Mouse (Mus musculus): Measurements from ENCODE around the gene Tbc1d16. TPM values are rescaled to one million over a fixed set of nuclear protein-coding genes. Genes with fewer than 3 reads are reported as not detected.

Gene Tbc1d16
- polyA plus RNA-seq, 1 experiment from 2014 or later: 22.5 TPM

DNA sequence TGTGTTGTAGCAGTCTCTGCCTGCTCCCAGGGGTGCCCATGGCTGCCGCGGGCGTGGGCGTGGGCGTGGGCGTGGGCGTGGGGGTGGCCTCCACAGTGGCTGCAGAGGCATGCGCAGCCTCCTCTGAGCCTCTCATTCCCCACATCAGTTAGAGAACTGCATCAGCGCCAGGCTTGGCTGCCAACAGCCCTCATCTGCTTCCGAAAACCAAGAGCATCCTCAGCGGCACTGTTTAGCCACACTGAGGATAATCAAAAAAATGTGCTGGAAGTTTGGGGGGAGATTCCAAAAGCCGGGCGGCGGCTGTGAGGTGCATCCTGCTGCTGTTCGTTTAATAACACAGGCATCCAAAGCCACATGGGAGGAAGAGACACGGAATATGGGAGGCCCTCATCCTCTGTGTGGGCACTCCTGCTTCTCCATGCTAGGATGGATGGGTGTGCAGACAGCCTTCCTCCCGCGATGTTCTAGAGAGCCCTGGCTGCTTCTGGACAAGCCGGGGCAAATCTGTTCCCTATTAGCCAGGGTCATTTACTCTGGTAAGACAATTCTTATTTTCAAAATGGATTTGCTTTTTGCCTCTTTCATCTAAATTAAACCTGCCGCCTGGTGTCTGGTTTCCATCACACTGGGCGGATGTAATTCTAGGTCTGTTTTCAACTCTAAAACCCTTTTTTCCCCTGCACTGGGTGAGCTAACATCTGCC lies 16.5 kb downstream of the Tbc1d16 start:
- Histone ChIP-seq H3K36me3 (replicated peaks) (peaks cover 49% of the 10 kb centered on the region), H3K4me3 (no peak overlapping the region), H3K27ac (0 out of 2 replicates have a peak overlapping the region, but pooled peaks have one; percentile 44), H3K27me3 (ENCODE audit: poor library complexity, severe bottlenecking) (no peaks in the 10 kb centered on the region), H3K9me3 (no peaks in the 10 kb centered on the region), H3K4me1 (peaks cover 62% of the 10 kb centered on the region)
- no peak for DNase-seq (ENCODE audit: extremely low spot score, low spot score)
- WGBS: 80% methylated on average over 21 of the region's 21 CpGs

- no peak for DNase-seq (ENCODE audit: extremely low spot score, low spot score)
- H3K9me3 ChIP-seq: no peaks in the 10 kb centered on the region
- no peaks in the 10 kb centered on the region for H3K27me3 ChIP-seq (ENCODE audit: poor library complexity, severe bottlenecking)
- 57% methylated on average over 32 of the region's 32 CpGs for WGBS
- H3K36me3 ChIP-seq (replicated peaks): peaks cover 55% of the 10 kb centered on the region
- H3K4me3 ChIP-seq: no peak overlapping the region
- H3K4me1 ChIP-seq: peaks cover 50% of the 10 kb centered on the region
- H3K27ac ChIP-seq: 0 out of 2 replicates have a peak overlapping the region, but pooled peaks have one; percentile 36
These were observed 17.8 kb downstream of the Tbc1d16 start for GRCm38 (mm10) chr11:119210321-119211100.

DNA sequence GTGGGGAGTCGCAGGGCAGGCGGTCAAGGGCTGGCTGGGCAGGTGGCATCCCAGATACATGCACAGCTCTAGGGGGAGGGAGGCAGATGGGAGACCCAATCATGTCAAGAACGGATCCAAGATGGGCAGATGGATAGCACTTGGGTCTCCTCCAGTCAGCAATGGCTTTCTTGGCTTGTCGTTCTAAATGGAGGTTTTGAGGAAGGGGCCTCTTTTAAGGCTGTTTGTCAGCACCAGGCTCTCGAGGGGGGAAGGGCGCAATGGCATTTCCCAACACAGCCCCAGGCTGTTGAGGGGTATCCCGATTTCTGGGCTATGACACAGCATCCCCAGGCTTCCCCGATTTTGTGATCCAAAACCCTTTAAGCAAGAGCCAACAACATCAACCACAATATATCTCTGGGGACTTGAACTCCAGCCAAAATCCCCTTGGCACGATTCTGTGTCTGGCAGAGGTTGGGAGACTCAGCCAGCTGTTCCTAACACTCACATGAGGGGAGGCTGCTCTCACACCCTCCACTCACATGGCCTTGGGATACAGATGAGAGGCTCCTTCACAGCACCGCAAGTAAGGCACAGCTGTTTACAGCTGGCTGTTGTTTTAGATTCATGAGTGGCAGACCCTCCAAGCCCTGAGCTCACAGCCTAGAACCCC lies 18.8 kb downstream of the Tbc1d16 start:
- WGBS: 85% methylated on average over 10 of the region's 10 CpGs
- peaks cover 65% of the 10 kb centered on the region for H3K36me3 ChIP-seq (replicated peaks)
- H3K27ac ChIP-seq: 0 out of 2 replicates have a peak overlapping the region, but pooled peaks have one; percentile 21

GRCm38 (mm10) chr11:119208870-119209370 lies 19.4 kb downstream of the Tbc1d16 start:
- Histone ChIP-seq H3K4me3 (no peak overlapping the region), H3K27ac (0 out of 2 replicates have a peak overlapping the region, but pooled peaks have one; percentile 21), H3K9me3 (no peaks in the 10 kb centered on the region; the same call in 1 of the 2 replicates), H3K4me1 (peaks cover 34% of the 10 kb centered on the region), H3K27me3 (ENCODE audit: poor library complexity, severe bottlenecking) (no peaks in the 10 kb centered on the region), H3K36me3 (replicated peaks) (peaks cover 71% of the 10 kb centered on the region)
- no peak for DNase-seq (ENCODE audit: extremely low spot score, low spot score)
- 92% methylated on average over 20 of the region's 20 CpGs for WGBS

More for the DNA sequence above, 18.8 kb downstream of the Tbc1d16 start:
- no peaks in the 10 kb centered on the region for H3K27me3 ChIP-seq (ENCODE audit: poor library complexity, severe bottlenecking)
- DNase-seq (ENCODE audit: extremely low spot score, low spot score): no peak
- H3K4me3 ChIP-seq: no peak overlapping the region
- H3K9me3 ChIP-seq: no peaks in the 10 kb centered on the region; the same call in 1 of the 2 replicates
- peaks cover 40% of the 10 kb centered on the region for H3K4me1 ChIP-seq

GRCm38 (mm10) chr11:119207986-119208385 lies 20.3 kb downstream of the Tbc1d16 start:
- Histone ChIP-seq H3K36me3 (replicated peaks) (peaks cover 78% of the 10 kb centered on the region), H3K4me3 (no peak overlapping the region), H3K27ac (no peak overlapping the region), H3K27me3 (ENCODE audit: poor library complexity, severe bottlenecking) (no peaks in the 10 kb centered on the region), H3K9me3 (no peaks in the 10 kb centered on the region; the same call in 1 of the 2 replicates), H3K4me1 (peaks cover 27% of the 10 kb centered on the region)
- no peak for DNase-seq (ENCODE audit: extremely low spot score, low spot score)
- WGBS: 87% methylated on average over 6 of the region's 6 CpGs

DNA sequence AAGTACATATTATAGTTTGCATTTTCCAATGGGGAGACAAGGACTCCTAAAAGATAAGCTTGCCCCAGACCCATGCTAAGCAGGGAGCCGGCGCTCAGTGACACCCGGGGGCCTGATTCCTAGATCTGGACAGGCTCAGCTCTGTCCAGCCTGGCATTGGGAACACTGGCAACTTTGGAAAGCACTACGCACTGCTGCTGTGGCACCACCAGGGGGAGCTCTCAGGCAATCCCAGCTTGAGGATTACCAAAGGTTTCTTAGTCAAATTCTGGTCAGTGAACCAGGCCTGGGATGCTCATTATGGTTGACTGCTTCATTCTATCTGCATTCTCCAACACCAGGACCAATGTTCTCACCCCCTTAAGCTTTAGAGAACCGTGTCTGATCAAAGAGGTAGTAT lies 21.7 kb downstream of the Tbc1d16 start:
- WGBS: 31% methylated on average over 5 of the region's 5 CpGs
- Histone ChIP-seq H3K9me3 (no peaks in the 10 kb centered on the region; the same call in 1 of the 2 replicates), H3K36me3 (replicated peaks) (peaks cover 88% of the 10 kb centered on the region), H3K27ac (no peak overlapping the region), H3K27me3 (ENCODE audit: poor library complexity, severe bottlenecking) (no peaks in the 10 kb centered on the region), H3K4me3 (no peak overlapping the region), H3K4me1 (peaks cover 20% of the 10 kb centered on the region)
- peak; percentile 71 for DNase-seq (ENCODE audit: extremely low spot score, low spot score)

- no peak overlapping the region for H3K27ac ChIP-seq
- H3K36me3 ChIP-seq (replicated peaks): peaks cover 92% of the 10 kb centered on the region
- no peak for DNase-seq (ENCODE audit: extremely low spot score, low spot score)
- no peak overlapping the region for H3K4me3 ChIP-seq
- peaks cover 16% of the 10 kb centered on the region for H3K4me1 ChIP-seq
- no peaks in the 10 kb centered on the region; the same call in 1 of the 2 replicates for H3K9me3 ChIP-seq
- no peaks in the 10 kb centered on the region for H3K27me3 ChIP-seq (ENCODE audit: poor library complexity, severe bottlenecking)
- whole genome bisulfite sequencing: 90% methylated on average over 10 of the region's 10 CpGs
These were observed 22.6 kb downstream of the Tbc1d16 start for GRCm38 (mm10) chr11:119205738-119206137.

DNA sequence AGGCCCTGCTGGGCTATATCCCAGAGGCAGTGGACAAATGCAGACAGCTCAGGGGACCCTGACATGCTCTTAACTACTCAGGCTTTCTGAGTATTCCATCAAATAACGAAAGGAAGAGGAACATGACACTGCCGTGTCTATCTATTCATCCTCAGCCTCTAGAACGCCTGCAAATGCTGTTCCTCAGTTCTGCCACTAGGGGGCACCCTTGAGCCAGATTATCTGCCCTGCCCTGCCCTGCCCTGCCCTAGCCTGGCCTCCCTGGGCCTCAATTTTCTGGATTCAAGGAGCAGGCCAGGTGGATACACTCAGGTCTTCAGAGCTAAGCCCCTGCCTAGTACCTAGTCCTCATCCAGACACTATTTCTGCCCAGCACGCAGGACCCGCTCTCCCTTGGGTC lies 24.9 kb downstream of the Tbc1d16 start:
- H3K4me1 ChIP-seq: peaks cover 8% of the 10 kb centered on the region
- DNase-seq (ENCODE audit: extremely low spot score, low spot score): no peak
- no peaks in the 10 kb centered on the region for H3K27me3 ChIP-seq (ENCODE audit: poor library complexity, severe bottlenecking)
- no peaks in the 10 kb centered on the region; the same call in 1 of the 2 replicates for H3K9me3 ChIP-seq
- H3K4me3 ChIP-seq: no peak overlapping the region
- H3K27ac ChIP-seq: no peak overlapping the region
- WGBS: 48% methylated on average over 5 of the region's 5 CpGs
- peaks cover 90% of the 10 kb centered on the region for H3K36me3 ChIP-seq (replicated peaks)

DNA sequence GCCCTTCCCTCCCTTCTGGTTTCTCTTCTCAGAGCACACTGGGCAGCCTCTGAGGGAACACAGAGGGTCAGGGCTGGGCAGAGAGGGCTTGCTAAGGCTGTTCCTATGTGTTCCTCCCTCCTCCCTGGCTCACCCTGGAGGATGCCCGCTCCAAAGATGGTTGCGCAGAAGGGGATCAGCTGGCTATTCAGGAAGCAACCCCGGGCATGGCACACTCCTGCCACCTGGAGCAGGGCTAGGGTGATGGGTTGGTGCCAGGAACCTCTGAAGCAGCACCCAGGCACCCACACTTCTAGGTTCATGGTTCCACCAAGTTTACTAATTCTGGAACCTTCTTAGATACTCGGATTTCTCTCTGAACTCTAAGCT lies 29.1 kb downstream of the Tbc1d16 start:
- Histone ChIP-seq H3K27me3 (ENCODE audit: poor library complexity, severe bottlenecking) (no peaks in the 10 kb centered on the region), H3K4me1 (peaks cover 9% of the 10 kb centered on the region), H3K9me3 (no peaks in the 10 kb centered on the region), H3K4me3 (no peak overlapping the region), H3K27ac (0 out of 2 replicates have a peak overlapping the region, but pooled peaks have one; percentile 20), H3K36me3 (replicated peaks) (peaks cover 80% of the 10 kb centered on the region)
- no peak for DNase-seq (ENCODE audit: extremely low spot score, low spot score)
- WGBS: 88% methylated on average over 4 of the region's 4 CpGs

DNA sequence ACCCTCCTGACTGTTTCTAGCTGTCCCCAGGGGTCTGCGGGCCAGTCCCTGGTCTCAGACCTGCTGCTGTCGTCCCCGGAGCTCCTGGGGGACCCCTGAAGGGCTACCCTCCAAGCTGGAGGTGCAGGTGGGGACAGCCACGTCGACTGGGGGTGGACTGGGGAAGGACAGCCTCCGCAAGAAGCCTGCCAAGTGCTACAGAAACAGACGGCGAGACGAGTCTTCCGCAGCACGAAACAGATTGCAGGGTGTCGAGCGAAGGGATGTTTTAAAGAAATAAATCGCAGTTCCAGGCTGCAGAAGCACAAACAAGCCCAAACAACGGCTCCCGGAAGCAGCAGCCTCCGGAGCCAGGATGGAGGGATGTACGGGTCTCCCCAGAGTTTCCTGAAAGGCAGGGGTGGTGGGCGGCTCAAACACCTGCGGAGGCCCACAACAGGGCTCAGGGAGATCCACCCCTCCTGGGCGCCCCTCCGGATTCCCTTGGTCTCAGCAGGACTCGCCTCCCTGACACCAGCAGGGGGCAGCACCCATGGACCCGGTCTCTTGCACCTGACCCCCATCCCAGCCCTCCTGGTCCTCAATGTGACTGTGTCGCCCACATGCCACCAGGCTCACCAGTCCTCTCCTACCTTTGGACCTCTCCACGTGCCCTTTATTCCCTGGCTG lies 29.6 kb downstream of the Tbc1d16 start:
- H3K36me3 ChIP-seq (replicated peaks): peaks cover 75% of the 10 kb centered on the region
- DNase-seq (ENCODE audit: extremely low spot score, low spot score): no peak
- H3K4me3 ChIP-seq: no peak overlapping the region
- no peaks in the 10 kb centered on the region for H3K27me3 ChIP-seq (ENCODE audit: poor library complexity, severe bottlenecking)
- peaks cover 9% of the 10 kb centered on the region for H3K4me1 ChIP-seq
- 0 out of 2 replicates have a peak overlapping the region, but pooled peaks have one; percentile 20 for H3K27ac ChIP-seq
- no peaks in the 10 kb centered on the region for H3K9me3 ChIP-seq
- 61% methylated on average over 26 of the region's 26 CpGs for WGBS

DNA sequence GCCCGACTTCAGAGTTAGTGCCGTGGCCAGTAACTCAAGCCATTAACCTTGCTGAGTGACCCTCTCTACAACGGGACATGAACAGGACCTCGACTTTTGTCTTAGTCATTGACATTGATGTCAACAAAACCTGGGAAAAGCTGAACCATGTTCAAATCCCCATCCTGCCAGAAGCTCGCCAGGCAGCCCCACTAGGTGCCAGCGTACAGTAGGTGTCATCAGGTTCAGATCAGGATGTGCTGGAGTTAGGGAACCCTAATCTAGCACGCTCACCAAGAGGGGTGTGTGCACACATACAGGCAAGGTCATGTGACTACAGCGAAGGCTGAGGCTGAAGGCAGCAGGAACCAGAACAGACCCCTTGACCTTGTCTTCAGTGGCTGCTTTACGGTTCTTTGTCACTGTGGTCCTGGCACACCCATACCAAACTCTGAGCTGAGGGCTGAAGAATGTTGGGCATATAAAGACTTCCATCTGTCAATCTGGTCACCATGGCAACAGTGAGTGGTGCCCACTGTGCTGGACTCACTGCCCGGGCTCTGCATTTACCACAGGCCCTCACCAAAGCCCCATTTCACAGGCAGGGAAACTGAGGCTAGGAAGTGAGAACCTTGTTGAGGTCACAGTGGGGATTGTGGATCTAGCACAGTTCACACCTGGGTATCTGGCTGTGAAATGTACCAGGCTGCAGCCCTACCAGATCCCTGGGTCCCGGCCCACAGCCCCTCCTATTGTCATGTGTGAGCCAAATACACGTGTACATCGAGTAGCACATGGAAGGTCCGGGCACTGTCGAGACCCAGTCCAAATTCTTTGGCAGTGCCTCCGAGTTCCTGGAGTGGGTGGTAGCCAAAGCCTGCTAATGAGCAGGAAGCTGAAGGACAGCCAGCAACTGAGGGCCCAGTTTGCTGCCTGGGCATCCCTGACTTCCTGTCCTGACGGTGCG lies 30.4 kb downstream of the Tbc1d16 start:
- peaks cover 6% of the 10 kb centered on the region for H3K4me1 ChIP-seq
- H3K27ac ChIP-seq: 0 out of 2 replicates have a peak overlapping the region, but pooled peaks have one; percentile 20
- 91% methylated on average over 18 of the region's 18 CpGs for WGBS

More for the DNA sequence above, 30.4 kb downstream of the Tbc1d16 start:
- Histone ChIP-seq H3K36me3 (replicated peaks) (peaks cover 69% of the 10 kb centered on the region), H3K9me3 (no peaks in the 10 kb centered on the region), H3K4me3 (no peak overlapping the region), H3K27me3 (ENCODE audit: poor library complexity, severe bottlenecking) (no peaks in the 10 kb centered on the region)
- DNase-seq (ENCODE audit: extremely low spot score, low spot score): no peak
